Mouse (Mus musculus) testis, adult 2 months (tissue): ENCODE results near the gene Lipm. TPM values are rescaled to one million over a fixed set of nuclear protein-coding genes. Genes with fewer than 3 reads are reported as not detected.

Source experiments
- H3K27ac ChIP-seq: fragments of 200-500 bp; 2 replicates; pipeline ENCODE4 v1.5.1; 2012; ENCODE audit warnings: low read depth, low read length; ENCODE audit not compliant: control insufficient read depth, insufficient read depth
- H3K27me3 ChIP-seq: fragments of 200-500 bp; 2 replicates; pipeline ENCODE4 v1.6.1; 2012; ENCODE audit warnings: mild to moderate bottlenecking, low read length, moderate library complexity; ENCODE audit not compliant: control insufficient read depth, insufficient read depth
- H3K36me3 ChIP-seq: fragments of 200-500 bp; 2 replicates; pipeline ENCODE4 v1.6.1; 2012; ENCODE audit warnings: mild to moderate bottlenecking, low read length; ENCODE audit not compliant: control insufficient read depth, insufficient read depth
- H3K4me1 ChIP-seq: fragments of 200-500 bp; 2 replicates; pipeline ENCODE4 v1.6.1; 2012; ENCODE audit warnings: low read length; ENCODE audit not compliant: control insufficient read depth, insufficient read depth
- H3K4me3 ChIP-seq: fragments of 200-500 bp; 2 replicates; pipeline ENCODE4 v1.5.1; 2012; ENCODE audit warnings: low read depth, mild to moderate bottlenecking, low read length, moderate library complexity, mixed read lengths; ENCODE audit not compliant: control insufficient read depth
- CTCF ChIP-seq: fragments of 200-500 bp; IDR thresholded peaks from 2 replicates; pipeline ENCODE4 v1.5.1; 2012; ENCODE audit warnings: low read depth, mild to moderate bottlenecking, inconsistent platforms, low read length, moderate library complexity; ENCODE audit not compliant: control insufficient read depth, insufficient read depth, insufficient replicate concordance
- POLR2A ChIP-seq: fragments of 200-500 bp; IDR thresholded peaks from 2 replicates; pipeline ENCODE4 v1.6.1; 2012; ENCODE audit warnings: low read depth, mild to moderate bottlenecking, inconsistent platforms, low read length, moderate library complexity; ENCODE audit not compliant: control insufficient read depth
- polyA plus RNA-seq: library from polyadenylated mRNA; depleted of rRNA; stranded (reverse); fragments of >200 nt; gene quantifications from 2 replicates; pipeline ENCODE4 v1.2.3, GENCODE M21; 2012

Gene Lipm
- polyA plus RNA-seq, 1 experiment, result not detected

DNA sequence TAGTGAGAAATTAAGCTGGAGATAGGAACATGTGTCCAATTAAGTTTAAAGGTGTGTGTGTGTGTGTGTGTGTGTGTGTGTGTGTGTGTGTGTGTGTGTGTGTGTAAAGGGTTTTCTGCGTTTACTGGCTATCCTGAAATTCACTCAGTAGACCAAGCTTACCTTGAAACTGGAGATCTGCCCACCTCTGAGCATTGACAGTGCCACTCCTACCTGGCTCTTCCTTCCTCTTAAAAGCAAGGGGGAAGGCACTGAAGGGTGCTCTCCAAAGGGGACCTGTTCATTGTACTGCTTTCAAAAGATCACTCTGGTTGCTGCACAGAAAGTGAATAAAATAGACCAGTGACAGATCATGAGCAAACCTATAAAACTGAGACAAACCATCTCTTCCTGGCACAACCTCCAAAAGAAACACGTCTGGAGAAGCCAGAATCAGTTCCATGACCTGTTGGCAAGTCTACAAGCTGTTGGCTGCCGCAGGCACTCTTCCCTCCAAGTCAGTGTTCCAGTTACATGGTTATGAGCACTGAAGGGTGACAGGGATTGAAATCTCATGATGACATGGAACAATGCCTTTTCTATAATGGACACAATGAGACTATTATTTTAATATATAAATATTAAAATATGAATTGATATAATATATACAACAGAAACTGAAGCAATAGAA lies 11.6 kb upstream of the Lipm start:
- Histone ChIP-seq H3K36me3 (no peaks in the 10 kb centered on the region), H3K27me3 (no peaks in the 10 kb centered on the region)
- TF ChIP-seq POLR2A (no peak), CTCF (no peak)

DNA sequence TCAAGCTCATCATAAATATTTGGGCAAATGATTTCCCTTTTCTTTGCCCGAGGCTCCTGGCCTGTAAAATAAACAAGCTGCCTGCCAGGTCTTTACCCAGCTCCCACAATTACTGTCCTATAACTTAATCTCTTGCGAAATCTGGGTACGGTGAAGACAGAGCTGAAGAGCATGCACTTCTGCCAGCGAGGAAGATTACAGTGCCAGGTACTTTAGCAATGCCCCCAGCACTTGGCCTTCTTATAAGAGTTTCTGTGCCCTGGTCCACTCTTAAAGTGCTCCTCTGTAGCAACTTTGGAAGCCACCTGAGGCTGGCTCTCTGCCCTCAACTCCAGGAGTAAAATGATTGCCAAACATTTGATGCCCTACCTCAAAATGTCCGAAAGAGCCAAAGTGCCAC lies 5.4 kb upstream of the Lipm start:
- Histone ChIP-seq H3K4me1 (no peaks in the 10 kb centered on the region), H3K27ac (no peak overlapping the region), H3K36me3 (no peaks in the 10 kb centered on the region), H3K27me3 (no peaks in the 10 kb centered on the region), H3K4me3 (no peak overlapping the region)
- TF ChIP-seq POLR2A (no peak), CTCF (no peak)

More for the DNA sequence above, 11.6 kb upstream of the Lipm start:
- no peak overlapping the region for H3K27ac ChIP-seq
- no peaks in the 10 kb centered on the region for H3K4me1 ChIP-seq
- H3K4me3 ChIP-seq, result no peak overlapping the region

DNA sequence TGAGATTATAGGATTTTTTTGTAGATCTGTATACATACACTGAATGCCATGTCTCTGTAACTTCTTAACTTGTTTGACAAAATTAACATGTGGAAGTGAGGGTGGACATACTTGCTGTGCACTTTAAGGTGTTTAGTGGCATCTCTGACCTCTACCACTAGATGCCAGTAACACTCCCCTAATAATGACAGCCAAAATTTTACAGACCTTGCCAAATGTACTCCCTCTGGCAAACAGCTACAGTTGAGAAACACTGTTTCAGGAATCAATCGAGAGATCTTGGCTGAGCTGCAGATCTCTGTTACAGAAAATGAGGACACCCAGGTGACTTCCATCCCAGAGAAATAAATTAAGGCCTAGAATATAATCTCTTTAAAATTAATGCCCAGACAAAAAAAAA lies 4.5 kb upstream of the Lipm start:
- Histone ChIP-seq H3K36me3 (no peaks in the 10 kb centered on the region), H3K4me1 (no peaks in the 10 kb centered on the region), H3K27ac (no peak overlapping the region), H3K4me3 (no peak overlapping the region), H3K27me3 (no peaks in the 10 kb centered on the region)
- no peak for TF ChIP-seq POLR2A
- TF ChIP-seq CTCF, result no peak

DNA sequence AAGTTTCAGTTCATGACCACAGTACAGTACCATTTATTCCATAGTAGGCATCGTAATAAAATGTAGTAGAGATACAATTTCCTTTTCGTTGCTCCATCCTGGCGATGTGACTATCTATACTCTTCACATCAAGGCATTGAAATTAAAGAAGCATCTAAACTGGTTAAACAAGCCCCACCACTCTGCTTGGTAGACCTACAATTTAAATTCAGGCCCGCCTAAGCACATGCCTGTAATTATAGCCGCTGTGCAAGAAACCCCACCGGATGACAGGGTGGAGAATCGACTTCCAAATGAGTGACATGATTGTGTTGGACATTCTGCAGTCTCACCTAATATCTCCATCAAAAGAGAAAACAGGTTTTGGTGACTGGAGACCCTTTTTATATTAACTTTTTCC lies 1.2 kb downstream of the Lipm start:
- Histone ChIP-seq H3K4me3 (no peak overlapping the region), H3K4me1 (no peaks in the 10 kb centered on the region), H3K36me3 (no peaks in the 10 kb centered on the region), H3K27ac (no peak overlapping the region), H3K27me3 (no peaks in the 10 kb centered on the region)
- no peak for TF ChIP-seq POLR2A
- TF ChIP-seq CTCF, result no peak

DNA sequence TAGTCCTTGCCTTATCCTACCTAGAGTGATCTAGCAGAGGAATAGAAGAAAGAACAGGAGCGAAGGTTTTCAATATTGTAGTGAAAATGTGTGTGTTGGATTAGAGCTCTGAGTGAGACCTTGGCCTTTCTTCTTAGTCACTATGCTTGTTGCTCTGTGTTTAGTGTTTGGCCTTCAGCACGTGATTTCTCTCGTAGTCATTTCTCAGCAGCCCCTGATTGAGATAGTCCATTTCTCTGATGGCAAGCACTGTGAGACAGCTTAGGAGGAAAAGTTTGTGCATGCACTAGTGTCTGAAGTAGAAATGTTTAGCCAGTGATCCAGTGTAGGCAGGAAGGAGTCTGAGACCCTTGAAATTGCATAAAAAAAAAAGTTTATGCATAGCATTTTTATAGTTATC lies 4.1 kb downstream of the Lipm start:
- H3K4me1 ChIP-seq, result no peaks in the 10 kb centered on the region
- H3K27ac ChIP-seq, result no peak overlapping the region
- H3K36me3 ChIP-seq, result no peaks in the 10 kb centered on the region
- H3K4me3 ChIP-seq, result no peak overlapping the region
- no peak for TF ChIP-seq POLR2A
- H3K27me3 ChIP-seq, result no peaks in the 10 kb centered on the region

DNA sequence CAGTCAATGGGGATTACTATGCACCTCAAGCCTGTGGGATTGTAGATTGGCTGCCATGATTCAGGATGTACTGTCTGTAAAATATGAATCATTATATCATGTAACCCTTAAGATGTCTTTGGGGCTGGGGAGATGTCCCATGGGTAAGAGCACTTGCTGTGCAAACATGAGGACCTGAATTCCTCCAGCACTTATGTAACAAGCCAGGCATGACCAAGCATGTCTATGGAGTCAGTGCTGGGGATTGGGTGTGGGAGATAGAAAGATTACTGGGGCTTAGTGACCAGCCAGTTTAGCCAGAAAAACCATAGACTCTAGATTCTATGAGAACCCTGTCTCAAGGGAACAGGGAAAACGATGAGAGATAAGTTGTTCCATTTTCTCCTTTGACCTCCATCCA lies 18.4 kb downstream of the Lipm start:
- TF ChIP-seq POLR2A (no peak), CTCF (no peak)
- H3K4me1 ChIP-seq, result no peaks in the 10 kb centered on the region
- H3K4me3 ChIP-seq, result no peak overlapping the region
- H3K36me3 ChIP-seq, result no peaks in the 10 kb centered on the region
- H3K27ac ChIP-seq, result no peak overlapping the region
- no peaks in the 10 kb centered on the region for H3K27me3 ChIP-seq

DNA sequence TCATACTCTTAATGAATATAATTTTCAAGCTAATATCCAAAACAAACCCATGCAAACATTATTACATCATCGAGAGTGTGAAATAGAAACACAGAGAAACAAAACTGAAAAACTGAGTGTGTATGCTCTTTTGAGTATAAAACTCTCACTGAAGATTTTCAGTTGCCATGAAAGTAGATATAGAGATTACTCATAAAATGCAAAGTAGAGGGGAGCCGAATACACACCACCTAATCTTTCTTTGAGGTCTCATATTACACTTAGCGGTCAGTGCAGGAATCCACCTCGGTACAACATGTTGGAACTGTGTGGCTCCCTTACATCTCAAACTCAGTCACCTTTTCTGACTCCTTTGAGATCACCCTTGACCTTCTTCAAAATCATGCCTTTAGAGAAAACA lies 18.9 kb downstream of the Lipm start:
- no peak overlapping the region for H3K4me3 ChIP-seq
- H3K27me3 ChIP-seq, result no peaks in the 10 kb centered on the region
- TF ChIP-seq CTCF (no peak), POLR2A (no peak)
- no peak overlapping the region for H3K27ac ChIP-seq
- no peaks in the 10 kb centered on the region for H3K4me1 ChIP-seq
- H3K36me3 ChIP-seq, result no peaks in the 10 kb centered on the region

DNA sequence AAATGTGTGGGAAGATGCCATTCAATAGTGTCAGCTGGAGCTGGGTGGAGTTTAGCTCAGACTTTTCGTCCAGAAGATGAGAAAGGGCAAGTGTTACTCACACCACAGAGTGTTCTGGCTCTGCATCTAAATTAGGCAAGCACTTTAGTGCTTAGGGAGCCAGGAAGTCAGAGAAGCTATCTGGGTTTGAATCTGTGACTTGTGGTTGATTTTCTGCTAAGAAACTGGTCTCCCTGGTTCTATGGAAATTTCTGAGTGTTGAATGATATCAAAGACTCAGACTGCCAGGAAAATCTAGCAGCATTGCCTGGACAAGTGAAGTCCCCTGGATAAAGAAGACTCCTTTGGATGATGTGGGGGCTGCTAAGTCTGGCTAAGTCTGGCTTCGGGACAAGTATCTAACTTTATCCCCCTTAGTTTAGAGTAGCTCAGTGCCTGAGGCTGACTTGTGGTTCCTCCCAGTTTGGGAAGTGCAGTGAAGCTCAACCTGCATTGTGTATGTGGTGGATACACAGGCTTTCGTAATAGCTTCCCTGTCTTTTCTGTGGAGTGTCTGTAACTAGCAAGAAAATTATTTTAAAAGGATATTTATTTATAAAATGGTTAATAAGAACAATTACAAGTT lies 19.5 kb downstream of the Lipm start:
- H3K4me1 ChIP-seq, result no peaks in the 10 kb centered on the region
- no peak for TF ChIP-seq CTCF
- no peak for TF ChIP-seq POLR2A
- no peak overlapping the region for H3K27ac ChIP-seq
- no peak overlapping the region for H3K4me3 ChIP-seq
- H3K27me3 ChIP-seq, result no peaks in the 10 kb centered on the region
- H3K36me3 ChIP-seq, result no peaks in the 10 kb centered on the region
